15 mouse cellular contexts compared by ENCODE assay signal in genomic region chr6:91056348-91056747, GRCm38 (mm10).
"Had no signal": no experiment of that assay in that cellular context is flagged by ENCODE, and none has a peak within 500 bp of the region (broad histone marks: within the 10 kb centered on the region; RNA-seq: fewer than 3 reads in every experiment).

No protein-coding gene starts in this region.

- H3K4me3 ChIP-seq: intestine, embryonic 15.5 days; layer of hippocampus, adult 2 months; limb, embryonic 10.5 days; liver, embryonic 15.5 days; myocyte; neural tube, embryonic 15.5 days had no signal

- DNase-seq: kidney, adult 18-20 months; kidney, postnatal 10 days; kidney, postnatal 4 days; lung, adult 2 months; lung, postnatal 36 days; midbrain, embryonic 14.5 days; thymus, adult 18-20 months; thymus, postnatal 14 days had no signal

- H3K36me3 ChIP-seq: intestine, embryonic 15.5 days; limb, embryonic 10.5 days had no signal

- H3K9me3 ChIP-seq: intestine, embryonic 15.5 days; limb, embryonic 10.5 days; liver, embryonic 15.5 days; neural tube, embryonic 15.5 days had no signal

- H3K27ac ChIP-seq: intestine, embryonic 15.5 days; layer of hippocampus, adult 2 months; limb, embryonic 10.5 days; liver, embryonic 15.5 days; neural tube, embryonic 15.5 days; stomach, postnatal 0 days had no signal

- H3K4me1 ChIP-seq: intestine, embryonic 15.5 days; limb, embryonic 10.5 days; liver, embryonic 15.5 days had no signal

- H3K27me3 ChIP-seq: intestine, embryonic 15.5 days; liver, embryonic 15.5 days; neural tube, embryonic 15.5 days had no signal
